Mouse (Mus musculus): ENCODE data around the gene Lgals3. TPM values are rescaled to one million over a fixed set of nuclear protein-coding genes. Genes with fewer than 3 reads are reported as not detected.

Gene Lgals3
- polyA plus RNA-seq, 1 experiment from 2014 or later, result 41.4 TPM

DNA sequence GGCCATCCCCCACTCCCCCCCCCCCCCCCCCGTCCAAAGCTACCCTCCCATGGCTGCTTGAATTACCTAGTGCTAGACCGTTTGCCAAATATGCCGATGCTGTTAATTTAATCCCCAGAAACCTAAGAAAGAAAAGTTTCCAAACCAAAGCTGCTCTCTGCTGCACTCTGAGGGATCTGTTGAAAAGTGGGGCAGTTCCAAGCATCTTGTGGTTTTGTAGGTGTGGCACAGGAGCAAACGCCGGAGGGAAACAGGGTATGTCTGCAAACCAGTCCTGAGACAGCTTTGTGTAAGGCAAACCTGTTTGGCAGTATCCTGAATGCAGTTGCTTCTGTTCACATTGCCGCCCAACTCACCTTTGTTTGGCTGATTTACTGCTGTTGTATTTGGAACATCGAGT lies 10.8 kb downstream of the Lgals3 start:
- peaks cover 10% of the 10 kb centered on the region for H3K4me1 ChIP-seq (ENCODE audit: control insufficient read depth, low read depth, low read length)
- peaks cover 16% of the 10 kb centered on the region for H3K27me3 ChIP-seq (ENCODE audit: control insufficient read depth, insufficient read depth, low read depth, low read length)
- no peak overlapping the region for H3K9ac ChIP-seq (ENCODE audit: low read depth, low read length)
- no peaks in the 10 kb centered on the region for H3K36me3 ChIP-seq (ENCODE audit: control insufficient read depth, insufficient read depth)
- no peak overlapping the region for H3K4me2 ChIP-seq (ENCODE audit: low read depth, low read length)
- H3K9me3 ChIP-seq (replicated peaks; ENCODE audit: control insufficient read depth, low read length), result no peaks in the 10 kb centered on the region
- 68% methylated on average over 7 of the region's 7 CpGs for WGBS (ENCODE audit: insufficient replicate concordance)
- ATAC-seq (ENCODE audit: low read depth), result no peak
- H3K4me3 ChIP-seq (ENCODE audit: low read depth, low read length), result no peak overlapping the region
- H3K27ac ChIP-seq (ENCODE audit: low read length), result no peak overlapping the region

DNA sequence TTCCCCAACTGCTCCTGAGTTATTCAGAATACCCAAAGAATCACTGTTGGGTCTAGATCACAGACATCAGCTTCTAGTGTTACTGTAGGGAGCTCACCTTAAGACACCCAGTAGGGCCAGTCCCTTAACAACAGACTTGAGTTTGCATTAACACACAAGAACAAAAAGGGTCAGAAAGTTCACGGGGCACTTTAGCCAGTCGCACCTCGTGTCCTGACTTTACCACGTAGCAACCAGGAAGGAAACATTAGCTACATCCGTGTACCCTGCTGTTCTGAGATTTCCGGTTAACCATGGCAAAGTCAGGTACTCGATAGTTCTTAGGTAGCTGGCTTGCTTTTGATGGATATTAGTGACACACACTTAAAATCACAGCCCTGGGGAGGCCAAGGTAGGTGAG lies 16.4 kb downstream of the Lgals3 start:
- Histone ChIP-seq H3K27ac (ENCODE audit: low read length) (no peak overlapping the region), H3K27me3 (ENCODE audit: control insufficient read depth, insufficient read depth, low read depth, low read length) (no peaks in the 10 kb centered on the region), H3K9me3 (replicated peaks; ENCODE audit: control insufficient read depth, low read length) (no peaks in the 10 kb centered on the region), H3K9ac (ENCODE audit: low read depth, low read length) (no peak overlapping the region), H3K4me2 (ENCODE audit: low read depth, low read length) (no peak overlapping the region), H3K36me3 (ENCODE audit: control insufficient read depth, insufficient read depth) (peaks cover 31% of the 10 kb centered on the region), H3K4me1 (ENCODE audit: control insufficient read depth, low read depth, low read length) (no peaks in the 10 kb centered on the region), H3K4me3 (ENCODE audit: low read depth, low read length) (no peak overlapping the region)
- no peak for ATAC-seq (ENCODE audit: low read depth)
- whole genome bisulfite sequencing (ENCODE audit: insufficient replicate concordance), result 79% methylated on average over 7 of the region's 7 CpGs

- Histone ChIP-seq H3K27me3 (ENCODE audit: control insufficient read depth, insufficient read depth, low read depth, low read length) (no peaks in the 10 kb centered on the region), H3K36me3 (ENCODE audit: control insufficient read depth, insufficient read depth) (peaks cover 37% of the 10 kb centered on the region), H3K4me3 (ENCODE audit: low read depth, low read length) (no peak overlapping the region), H3K9me3 (replicated peaks; ENCODE audit: control insufficient read depth, low read length) (no peaks in the 10 kb centered on the region), H3K9ac (ENCODE audit: low read depth, low read length) (no peak overlapping the region), H3K4me1 (ENCODE audit: control insufficient read depth, low read depth, low read length) (no peaks in the 10 kb centered on the region), H3K27ac (ENCODE audit: low read length) (no peak overlapping the region), H3K4me2 (ENCODE audit: low read depth, low read length) (no peak overlapping the region)
- 88% methylated on average over 10 of the region's 10 CpGs for WGBS (ENCODE audit: insufficient replicate concordance)
- ATAC-seq (ENCODE audit: low read depth), result no peak
Observed at GRCm38 (mm10) chr14:47384653-47385052, 17.1 kb downstream of the Lgals3 start.

DNA sequence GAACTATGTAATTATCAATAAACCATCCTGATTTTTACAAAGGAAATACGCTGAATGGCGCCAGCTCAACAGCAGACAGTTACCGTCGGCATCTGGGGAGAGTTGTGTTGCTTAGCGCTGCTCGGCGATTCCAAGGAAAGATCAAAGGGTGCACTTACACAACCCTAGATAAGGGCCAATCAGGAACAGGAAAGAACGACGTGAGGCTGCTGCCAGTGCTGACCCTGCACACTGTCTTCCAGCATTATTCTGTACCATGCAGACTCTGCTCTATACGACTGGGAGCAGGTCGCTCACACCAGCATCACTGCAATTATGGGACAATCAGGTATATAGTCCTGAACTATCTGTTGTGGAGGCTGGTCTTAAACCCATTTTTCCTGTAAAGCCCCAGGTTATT lies 18.6 kb downstream of the Lgals3 start:
- H3K27me3 ChIP-seq (ENCODE audit: control insufficient read depth, insufficient read depth, low read depth, low read length), result no peaks in the 10 kb centered on the region
- no peaks in the 10 kb centered on the region for H3K4me1 ChIP-seq (ENCODE audit: control insufficient read depth, low read depth, low read length)
- H3K9me3 ChIP-seq (replicated peaks; ENCODE audit: control insufficient read depth, low read length), result no peaks in the 10 kb centered on the region
- no peak overlapping the region for H3K27ac ChIP-seq (ENCODE audit: low read length)
- H3K9ac ChIP-seq (ENCODE audit: low read depth, low read length), result no peak overlapping the region
- peak; percentile 48; the same call in 1 of the 2 replicates for ATAC-seq (ENCODE audit: low read depth)
- 70% methylated on average over 11 of the region's 11 CpGs for WGBS (ENCODE audit: insufficient replicate concordance)
- no peak overlapping the region for H3K4me2 ChIP-seq (ENCODE audit: low read depth, low read length)
- no peak overlapping the region for H3K4me3 ChIP-seq (ENCODE audit: low read depth, low read length)
- peaks cover 52% of the 10 kb centered on the region for H3K36me3 ChIP-seq (ENCODE audit: control insufficient read depth, insufficient read depth)

DNA sequence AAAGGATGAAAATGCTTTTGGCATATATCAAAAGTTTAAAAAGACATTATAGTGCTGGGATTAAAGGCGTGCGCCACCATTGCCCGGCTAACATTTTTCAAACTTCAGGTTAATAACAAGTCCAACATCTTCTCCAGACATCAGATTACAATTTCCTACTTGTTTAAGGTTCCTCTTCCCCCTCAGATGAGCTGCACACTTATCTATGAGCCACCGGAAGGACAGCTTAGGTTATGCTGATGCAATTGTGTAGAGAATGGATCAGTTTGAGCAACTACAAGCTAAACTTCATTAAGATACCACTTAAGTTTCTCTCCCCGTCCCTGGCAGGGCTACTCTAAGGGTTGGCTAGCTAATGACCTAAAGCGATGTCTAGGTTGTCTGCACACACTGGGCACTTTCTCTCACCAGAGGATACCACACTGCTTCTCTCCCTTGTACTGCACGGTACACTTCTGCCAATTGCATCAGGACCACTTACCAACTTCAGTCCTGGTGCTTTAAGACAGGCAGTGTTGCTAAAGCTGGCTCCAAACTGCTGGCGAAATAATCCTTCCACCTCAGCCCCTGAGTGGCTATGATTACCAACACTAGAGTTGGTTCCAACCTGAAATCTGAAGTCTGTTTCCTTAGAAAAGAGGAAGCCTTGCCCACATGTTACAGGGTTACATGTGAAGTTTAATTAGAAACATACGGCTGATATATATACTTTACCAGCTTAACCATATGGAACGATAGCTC lies 26.0 kb downstream of the Lgals3 start:
- H3K4me3 ChIP-seq (ENCODE audit: low read depth, low read length), result no peak overlapping the region
- 84% methylated on average over 10 of the region's 10 CpGs for WGBS (ENCODE audit: insufficient replicate concordance)

GRCm38 (mm10) chr14:47395007-47395406 lies 27.5 kb downstream of the Lgals3 start:
- WGBS (ENCODE audit: insufficient replicate concordance), result 90% methylated on average over 6 of the region's 6 CpGs
- Histone ChIP-seq H3K4me3 (ENCODE audit: low read depth, low read length) (no peak overlapping the region), H3K36me3 (ENCODE audit: control insufficient read depth, insufficient read depth) (peaks cover 97% of the 10 kb centered on the region), H3K9ac (ENCODE audit: low read depth, low read length) (no peak overlapping the region), H3K27me3 (ENCODE audit: control insufficient read depth, insufficient read depth, low read depth, low read length) (no peaks in the 10 kb centered on the region), H3K4me1 (ENCODE audit: control insufficient read depth, low read depth, low read length) (no peaks in the 10 kb centered on the region), H3K27ac (ENCODE audit: low read length) (no peak overlapping the region), H3K4me2 (ENCODE audit: low read depth, low read length) (no peak overlapping the region), H3K9me3 (replicated peaks; ENCODE audit: control insufficient read depth, low read length) (no peaks in the 10 kb centered on the region)
- no peak for ATAC-seq (ENCODE audit: low read depth)

More for the DNA sequence above, 26.0 kb downstream of the Lgals3 start:
- ATAC-seq (ENCODE audit: low read depth), result no peak
- H3K4me2 ChIP-seq (ENCODE audit: low read depth, low read length), result no peak overlapping the region
- no peaks in the 10 kb centered on the region for H3K27me3 ChIP-seq (ENCODE audit: control insufficient read depth, insufficient read depth, low read depth, low read length)
- no peaks in the 10 kb centered on the region for H3K9me3 ChIP-seq (replicated peaks; ENCODE audit: control insufficient read depth, low read length)
- no peak overlapping the region for H3K27ac ChIP-seq (ENCODE audit: low read length)
- H3K36me3 ChIP-seq (ENCODE audit: control insufficient read depth, insufficient read depth), result peaks cover 96% of the 10 kb centered on the region
- no peak overlapping the region for H3K9ac ChIP-seq (ENCODE audit: low read depth, low read length)
- H3K4me1 ChIP-seq (ENCODE audit: control insufficient read depth, low read depth, low read length), result no peaks in the 10 kb centered on the region

- Histone ChIP-seq H3K9me3 (replicated peaks; ENCODE audit: control insufficient read depth, low read length) (no peaks in the 10 kb centered on the region), H3K4me3 (ENCODE audit: low read depth, low read length) (no peak overlapping the region), H3K27ac (ENCODE audit: low read length) (no peak overlapping the region), H3K4me1 (ENCODE audit: control insufficient read depth, low read depth, low read length) (no peaks in the 10 kb centered on the region), H3K9ac (ENCODE audit: low read depth, low read length) (no peak overlapping the region), H3K36me3 (ENCODE audit: control insufficient read depth, insufficient read depth) (peaks cover 96% of the 10 kb centered on the region), H3K4me2 (ENCODE audit: low read depth, low read length) (no peak overlapping the region), H3K27me3 (ENCODE audit: control insufficient read depth, insufficient read depth, low read depth, low read length) (no peaks in the 10 kb centered on the region)
- 89% methylated on average over 15 of the region's 15 CpGs for WGBS (ENCODE audit: insufficient replicate concordance)
- no peak for ATAC-seq (ENCODE audit: low read depth)
Observed at GRCm38 (mm10) chr14:47395462-47396026, 28.0 kb downstream of the Lgals3 start.

DNA sequence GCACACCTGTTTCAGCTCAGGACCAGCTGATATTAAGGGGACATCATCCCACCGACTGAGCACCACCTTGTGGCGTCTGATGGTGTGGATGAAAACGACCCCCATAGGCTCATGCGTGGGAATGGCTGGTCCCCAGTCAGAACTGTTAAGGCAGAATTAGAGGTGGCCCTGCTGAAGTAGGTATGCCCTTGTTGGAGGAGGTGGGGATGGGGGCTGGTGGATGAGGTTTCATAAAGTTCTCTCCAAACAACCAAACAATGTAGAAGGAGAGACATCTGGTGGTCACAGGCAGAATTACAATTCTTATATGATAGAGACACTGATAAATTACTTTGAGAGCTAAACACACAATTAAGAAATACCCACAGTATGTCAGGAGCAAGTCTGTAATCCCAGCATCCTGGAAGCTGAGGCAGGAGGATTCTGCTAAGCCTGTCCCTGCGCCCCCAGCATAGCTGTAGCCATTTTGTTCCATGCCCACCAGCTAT lies 28.7 kb downstream of the Lgals3 start:
- Histone ChIP-seq H3K4me3 (ENCODE audit: low read depth, low read length) (no peak overlapping the region), H3K4me1 (ENCODE audit: control insufficient read depth, low read depth, low read length) (no peaks in the 10 kb centered on the region), H3K27me3 (ENCODE audit: control insufficient read depth, insufficient read depth, low read depth, low read length) (no peaks in the 10 kb centered on the region), H3K9me3 (replicated peaks; ENCODE audit: control insufficient read depth, low read length) (no peaks in the 10 kb centered on the region), H3K27ac (ENCODE audit: low read length) (no peak overlapping the region), H3K36me3 (ENCODE audit: control insufficient read depth, insufficient read depth) (peaks cover 94% of the 10 kb centered on the region), H3K9ac (ENCODE audit: low read depth, low read length) (no peak overlapping the region), H3K4me2 (ENCODE audit: low read depth, low read length) (no peak overlapping the region)
- ATAC-seq (ENCODE audit: low read depth), result no peak
- 74% methylated on average over 5 of the region's 5 CpGs for WGBS (ENCODE audit: insufficient replicate concordance)

- no peaks in the 10 kb centered on the region for H3K9me3 ChIP-seq (replicated peaks; ENCODE audit: control insufficient read depth, low read length)
- no peaks in the 10 kb centered on the region for H3K4me1 ChIP-seq (ENCODE audit: control insufficient read depth, low read depth, low read length)
- no peak overlapping the region for H3K9ac ChIP-seq (ENCODE audit: low read depth, low read length)
- no peak overlapping the region for H3K27ac ChIP-seq (ENCODE audit: low read length)
- H3K4me2 ChIP-seq (ENCODE audit: low read depth, low read length), result no peak overlapping the region
- WGBS (ENCODE audit: insufficient replicate concordance), result 76% methylated on average over 8 of the region's 8 CpGs
- no peaks in the 10 kb centered on the region for H3K27me3 ChIP-seq (ENCODE audit: control insufficient read depth, insufficient read depth, low read depth, low read length)
- no peak for ATAC-seq (ENCODE audit: low read depth)
- peaks cover 92% of the 10 kb centered on the region for H3K36me3 ChIP-seq (ENCODE audit: control insufficient read depth, insufficient read depth)
- no peak overlapping the region for H3K4me3 ChIP-seq (ENCODE audit: low read depth, low read length)
Observed at GRCm38 (mm10) chr14:47402735-47403134, 35.2 kb downstream of the Lgals3 start.

All from liver, embryonic 16.5 days (tissue).